Mouse (Mus musculus) liver, postnatal 0 days (tissue): ENCODE measurements at regions not wholly inside any gene's neighbourhood (a gene's known extent, or its start where the extent isn't known, plus 50 kb on each side); places are given as distances from the start of the nearest gene placed in this dataset.
A peak's percentile ranks its signal among the peaks of the same experiment; 100 is the strongest.

ENCODE experiments used
- ATAC-seq: fragments of 200-750 bp; cut with Nextera tagmentation; 2 replicates; pipeline ENCODE4 v1.8.0; 2017; ENCODE audit warnings: mild to moderate bottlenecking, moderate library complexity
- DNase-seq: peaks from one replicate; pipeline ENCODE4 v3.0.0-alpha.2; 2016
- H3K27ac ChIP-seq: fragments of 300-500 bp; sonication (generic); 2 replicates; pipeline ENCODE4 v1.5.1; 2014; ENCODE audit warnings: antibody characterized with exemption, moderate library complexity, mild to moderate bottlenecking, low read depth
- H3K27me3 ChIP-seq: fragments of 300-500 bp; sonication (generic); 2 replicates; pipeline ENCODE4 v1.6.1; 2014; ENCODE audit warnings: low read length, control low read depth, mixed read lengths; ENCODE audit not compliant: insufficient read depth
- H3K36me3 ChIP-seq: fragments of 300-500 bp; sonication (generic); replicated peaks from 2 replicates; pipeline ENCODE4 v1.6.1; 2014; ENCODE audit warnings: mild to moderate bottlenecking, control low read depth, low read length, moderate library complexity, mixed read lengths; ENCODE audit not compliant: insufficient read depth
- H3K4me1 ChIP-seq: fragments of 300-500 bp; sonication (generic); 2 replicates; pipeline ENCODE4 v1.6.1; 2014; ENCODE audit warnings: antibody characterized with exemption, mild to moderate bottlenecking, control low read depth; ENCODE audit not compliant: insufficient read depth
- H3K4me2 ChIP-seq: fragments of 300-500 bp; sonication (generic); 2 replicates; pipeline ENCODE4 v1.6.1; 2014; ENCODE audit warnings: low read depth, mild to moderate bottlenecking, low read length, moderate library complexity, mixed read lengths
- H3K4me3 ChIP-seq: fragments of 300-500 bp; sonication (generic); 2 replicates; pipeline ENCODE4 v1.5.1; 2014; ENCODE audit warnings: low read depth, low read length
- H3K9ac ChIP-seq: fragments of 300-500 bp; sonication (generic); replicated peaks from 2 replicates; pipeline ENCODE4 v1.6.1; 2014; ENCODE audit warnings: mild to moderate bottlenecking, moderate library complexity
- H3K9me3 ChIP-seq: fragments of 300-500 bp; sonication (generic); 2 replicates; pipeline ENCODE4 v1.6.1; 2016; ENCODE audit warnings: mild to moderate bottlenecking, control low read depth, low read length, mixed read lengths
- CTCF ChIP-seq: sonication (generic); IDR thresholded peaks from 2 replicates; pipeline ENCODE4 v1.5.1; 2016; ENCODE audit warnings: antibody characterized with exemption, low read depth
- EP300 ChIP-seq: IDR thresholded peaks from 2 replicates; pipeline ENCODE4 v1.6.1; 2016; ENCODE audit warnings: antibody characterized with exemption, low read depth, mild to moderate bottlenecking
- WGBS: fragments of 180-500 bp; shearing (Covaris S2); extraction: QIAGEN DNeasy Blood & Tissue Kit; methylation state at CpG from one replicate; pipeline ENCODE4 v1.1.7; 2014; ENCODE audit not compliant: insufficient replicate concordance; 5-methylcytosine and 5-hydroxymethylcytosine counted together

GRCm38 (mm10) chr6:71030541-71030940 lies 74.2 kb downstream of the Foxi3 start:
- Histone ChIP-seq H3K9ac (no peak overlapping the region), H3K4me1 (no peaks in the 10 kb centered on the region), H3K4me2 (no peak overlapping the region), H3K27ac (no peak overlapping the region), H3K36me3 (no peaks in the 10 kb centered on the region), H3K27me3 (no peaks in the 10 kb centered on the region), H3K4me3 (no peak overlapping the region), H3K9me3 (no peaks in the 10 kb centered on the region)
- TF ChIP-seq CTCF (peak; percentile 55), EP300 (no peak)
- no peak for ATAC-seq
- 58% methylated on average over 5 of the region's 5 CpGs for WGBS
- DNase-seq: peak; percentile 19

- H3K4me1 ChIP-seq: peaks cover 8% of the 10 kb centered on the region; the same call in 1 of the 2 replicates
- no peak overlapping the region for H3K9ac ChIP-seq
- WGBS: 82% methylated on average over 3 of the region's 3 CpGs
- H3K4me3 ChIP-seq: no peak overlapping the region
- no peaks in the 10 kb centered on the region for H3K36me3 ChIP-seq
- no peaks in the 10 kb centered on the region for H3K9me3 ChIP-seq
- H3K27ac ChIP-seq: no peak overlapping the region
- no peak overlapping the region for H3K4me2 ChIP-seq
- ATAC-seq (no peak), DNase-seq (no peak)
- H3K27me3 ChIP-seq: peaks cover 11% of the 10 kb centered on the region; the same call in 1 of the 2 replicates
- no peak for TF ChIP-seq CTCF
- no peak for TF ChIP-seq EP300
Measured at GRCm38 (mm10) chr6:71044241-71044640, 87.9 kb downstream of the Foxi3 start.

- 78% methylated on average over 4 of the region's 4 CpGs for WGBS
- H3K9me3 ChIP-seq: no peaks in the 10 kb centered on the region
- H3K4me3 ChIP-seq: no peak overlapping the region
- peaks cover 13% of the 10 kb centered on the region; the same call in 1 of the 2 replicates for H3K27me3 ChIP-seq
- no peak for ATAC-seq
- TF ChIP-seq EP300 (no peak), CTCF (no peak)
- H3K9ac ChIP-seq: no peak overlapping the region
- H3K27ac ChIP-seq: no peak overlapping the region
- no peak overlapping the region for H3K4me2 ChIP-seq
- no peak for DNase-seq
- no peaks in the 10 kb centered on the region for H3K36me3 ChIP-seq
- peaks cover 13% of the 10 kb centered on the region for H3K4me1 ChIP-seq
Measured at GRCm38 (mm10) chr6:71045261-71045660, 88.9 kb downstream of the Foxi3 start.

GRCm38 (mm10) chr6:71048199-71049094 lies 92.1 kb downstream of the Foxi3 start:
- DNase-seq: peak; percentile 25
- no peak overlapping the region; the same call in 1 of the 2 replicates for H3K9ac ChIP-seq
- H3K27me3 ChIP-seq: peaks cover 13% of the 10 kb centered on the region; the same call in 1 of the 2 replicates
- H3K9me3 ChIP-seq: no peaks in the 10 kb centered on the region
- no peaks in the 10 kb centered on the region for H3K36me3 ChIP-seq
- peak overlapping the region; percentile 41 for H3K4me3 ChIP-seq
- H3K4me2 ChIP-seq: peak overlapping the region; percentile 71
- peaks cover 13% of the 10 kb centered on the region for H3K4me1 ChIP-seq
- 1% methylated on average over 38 of the region's 38 CpGs for WGBS
- ATAC-seq: no peak
- no peak overlapping the region for H3K27ac ChIP-seq
- no peak for TF ChIP-seq CTCF
- no peak for TF ChIP-seq EP300

DNA sequence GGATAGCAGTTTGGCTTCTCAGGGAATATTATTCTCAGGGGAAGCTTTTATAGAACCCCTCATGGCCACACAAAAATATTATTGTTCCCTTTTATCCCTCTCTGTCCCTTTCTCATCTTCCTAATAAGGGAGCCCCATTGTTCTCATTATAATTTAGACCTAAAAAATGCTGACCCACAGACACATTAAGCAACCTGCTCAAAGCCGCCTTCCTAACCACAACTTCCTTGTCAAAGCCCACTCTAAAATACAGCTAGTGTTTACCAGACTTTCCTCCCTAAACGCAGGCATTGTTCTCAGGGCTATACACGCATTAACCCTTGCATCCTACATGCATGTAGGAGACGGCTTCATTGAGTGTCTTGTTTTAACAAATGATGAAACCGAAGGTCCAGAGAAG lies 93.9 kb downstream of the Foxi3 start:
- no peak overlapping the region for H3K9ac ChIP-seq
- no peak overlapping the region for H3K4me3 ChIP-seq
- no peak overlapping the region for H3K27ac ChIP-seq
- H3K36me3 ChIP-seq: no peaks in the 10 kb centered on the region
- peak overlapping the region; percentile 18; the same call in 1 of the 2 replicates for H3K4me2 ChIP-seq
- no peaks in the 10 kb centered on the region for H3K9me3 ChIP-seq
- ATAC-seq (no peak), DNase-seq (no peak)
- H3K27me3 ChIP-seq: peaks cover 13% of the 10 kb centered on the region; the same call in 1 of the 2 replicates
- peaks cover 13% of the 10 kb centered on the region for H3K4me1 ChIP-seq
- no peak for TF ChIP-seq EP300
- TF ChIP-seq CTCF: no peak
- WGBS: 26% methylated on average over 5 of the region's 5 CpGs

- H3K9me3 ChIP-seq: no peaks in the 10 kb centered on the region
Measured at GRCm38 (mm10) chr6:71050754-71051213, 93.5 kb downstream of the Thnsl2 start.

More at GRCm38 (mm10) chr6:71050754-71051213, 93.5 kb downstream of the Thnsl2 start:
- 29% methylated on average over 14 of the region's 14 CpGs for WGBS
- Histone ChIP-seq H3K27me3 (peaks cover 13% of the 10 kb centered on the region; the same call in 1 of the 2 replicates), H3K36me3 (no peaks in the 10 kb centered on the region), H3K4me2 (no peak overlapping the region), H3K4me3 (no peak overlapping the region), H3K4me1 (peaks cover 13% of the 10 kb centered on the region), H3K27ac (no peak overlapping the region), H3K9ac (no peak overlapping the region)
- ATAC-seq (no peak), DNase-seq (no peak)
- TF ChIP-seq CTCF (no peak), EP300 (no peak)
